Mouse (Mus musculus): Measurements from ENCODE around the gene Gm6034. TPM values are rescaled to one million over a fixed set of nuclear protein-coding genes. Genes with fewer than 3 reads are reported as not detected.
"Not testable (repeated sequence)": the region's sequence is repeated elsewhere in the genome, so short reads cannot be mapped to it uniquely, and the experiment has no call there.

The Gm6034 gene
- polyA plus RNA-seq, 1 experiment: not detected

GRCm38 (mm10) chr17:36023710-36024654 is 18.8 kb upstream of the Gm6034 start:
- DNase-seq (ENCODE audit: low read depth): no peak
- no peak for TF ChIP-seq POLR2A (IDR thresholded peaks at IDR 0.05; ENCODE audit: borderline replicate concordance, extremely low read depth, insufficient read depth, insufficient read length, poor library complexity, severe bottlenecking)
- TF ChIP-seq CTCF (IDR thresholded peaks at IDR 0.05; ENCODE audit: borderline replicate concordance, extremely low read depth, insufficient read depth, insufficient read length): no peak

- DNase-seq (ENCODE audit: low read depth): no peak
- TF ChIP-seq POLR2A (IDR thresholded peaks at IDR 0.05; ENCODE audit: borderline replicate concordance, extremely low read depth, insufficient read depth, insufficient read length, poor library complexity, severe bottlenecking) (no peak), CTCF (IDR thresholded peaks at IDR 0.05; ENCODE audit: borderline replicate concordance, extremely low read depth, insufficient read depth, insufficient read length) (no peak)
These were observed 17.6 kb upstream of the Gm6034 start for GRCm38 (mm10) chr17:36025197-36025596.

GRCm38 (mm10) chr17:36025901-36026300 is 16.9 kb upstream of the Gm6034 start:
- TF ChIP-seq POLR2A (IDR thresholded peaks at IDR 0.05; ENCODE audit: borderline replicate concordance, extremely low read depth, insufficient read depth, insufficient read length, poor library complexity, severe bottlenecking) (no peak), CTCF (IDR thresholded peaks at IDR 0.05; ENCODE audit: borderline replicate concordance, extremely low read depth, insufficient read depth, insufficient read length) (no peak)
- no peak for DNase-seq (ENCODE audit: low read depth)

- TF ChIP-seq POLR2A (IDR thresholded peaks at IDR 0.05; ENCODE audit: borderline replicate concordance, extremely low read depth, insufficient read depth, insufficient read length, poor library complexity, severe bottlenecking): no peak
- TF ChIP-seq CTCF (IDR thresholded peaks at IDR 0.05; ENCODE audit: borderline replicate concordance, extremely low read depth, insufficient read depth, insufficient read length): no peak
- no peak for DNase-seq (ENCODE audit: low read depth)
These were observed 15.1 kb upstream of the Gm6034 start for GRCm38 (mm10) chr17:36027663-36028062.

GRCm38 (mm10) chr17:36028879-36029619 is 13.7 kb upstream of the Gm6034 start:
- TF ChIP-seq CTCF (IDR thresholded peaks at IDR 0.05; ENCODE audit: borderline replicate concordance, extremely low read depth, insufficient read depth, insufficient read length) (no peak), POLR2A (IDR thresholded peaks at IDR 0.05; ENCODE audit: borderline replicate concordance, extremely low read depth, insufficient read depth, insufficient read length, poor library complexity, severe bottlenecking) (no peak)
- no peak for DNase-seq (ENCODE audit: low read depth)

GRCm38 (mm10) chr17:36030046-36030702 is 12.6 kb upstream of the Gm6034 start:
- DNase-seq (ENCODE audit: low read depth): not testable (repeated sequence)

GRCm38 (mm10) chr17:36030703-36031582 is 11.8 kb upstream of the Gm6034 start:
- DNase-seq (ENCODE audit: low read depth): not testable (repeated sequence)

GRCm38 (mm10) chr17:36031583-36032331 is 11.0 kb upstream of the Gm6034 start:
- peak; percentile 12; the same call in 1 of the 2 replicates for TF ChIP-seq CTCF (IDR thresholded peaks at IDR 0.05; ENCODE audit: borderline replicate concordance, extremely low read depth, insufficient read depth, insufficient read length)
- DNase-seq (ENCODE audit: low read depth): peak; percentile 54

GRCm38 (mm10) chr17:36032351-36032875 is 10.3 kb upstream of the Gm6034 start, which contains the start of gene H2-T23:
Gene H2-T23 (minus strand): TSS chr17:36032855.
- peak; percentile 37 for DNase-seq (ENCODE audit: low read depth)

GRCm38 (mm10) chr17:36034524-36034923 is 8.2 kb upstream of the Gm6034 start:
- not testable (repeated sequence) for DNase-seq (ENCODE audit: low read depth)

All from brain, embryonic 14.5 days (tissue).